Mouse (Mus musculus): Measurements from ENCODE around the gene Aatf. TPM values are rescaled to one million over a fixed set of nuclear protein-coding genes. Genes with fewer than 3 reads are reported as not detected.

Gene Aatf
- polyA plus RNA-seq, 1 experiment from 2014 or later = 39.1 TPM

DNA sequence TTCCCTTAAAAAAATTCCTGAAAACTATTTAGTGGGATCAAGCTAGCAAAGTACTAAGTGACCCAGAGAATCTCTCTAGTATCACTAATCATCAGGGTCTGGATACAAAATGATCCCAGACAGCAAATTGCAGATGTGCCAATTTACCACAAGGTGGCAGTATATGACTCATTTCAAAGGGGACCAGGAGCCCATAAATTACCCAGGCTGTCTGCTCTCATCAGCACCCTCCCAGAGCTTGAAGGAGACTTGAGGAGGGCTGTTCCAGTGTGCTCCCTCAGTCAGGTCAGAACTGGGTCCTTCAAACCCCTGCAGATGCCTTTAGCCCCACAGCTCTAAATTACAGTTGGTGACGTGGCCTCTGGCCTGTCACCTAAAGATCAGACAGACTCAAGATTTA lies 83.7 kb downstream of the Aatf start:
- no peak for ATAC-seq (ENCODE audit: low read depth)
- Histone ChIP-seq H3K36me3 (ENCODE audit: control insufficient read depth, insufficient read depth, low read length) (no peaks in the 10 kb centered on the region), H3K4me3 (ENCODE audit: low read length) (no peak overlapping the region), H3K4me1 (replicated peaks; ENCODE audit: control insufficient read depth, insufficient read depth, low read length) (0 out of 2 replicates have a peak, but pooled peaks cover 3% of the 10 kb centered on the region), H3K9me3 (ENCODE audit: control insufficient read depth, low read length) (no peaks in the 10 kb centered on the region), H3K27ac (ENCODE audit: low read length) (no peak overlapping the region), H3K27me3 (ENCODE audit: control insufficient read depth, insufficient read depth, low read depth, low read length) (no peaks in the 10 kb centered on the region), H3K9ac (ENCODE audit: low read length) (no peak overlapping the region), H3K4me2 (ENCODE audit: low read depth, low read length) (no peak overlapping the region)
- 51% methylated on average over 1 of the region's 1 CpGs for WGBS

GRCm38 (mm10) chr11:84426633-84426998 lies 86.7 kb downstream of the Aatf start:
- Histone ChIP-seq H3K27me3 (ENCODE audit: control insufficient read depth, insufficient read depth, low read depth, low read length) (no peaks in the 10 kb centered on the region), H3K4me3 (ENCODE audit: low read length) (no peak overlapping the region), H3K36me3 (ENCODE audit: control insufficient read depth, insufficient read depth, low read length) (no peaks in the 10 kb centered on the region), H3K9ac (ENCODE audit: low read length) (no peak overlapping the region), H3K9me3 (ENCODE audit: control insufficient read depth, low read length) (no peaks in the 10 kb centered on the region), H3K27ac (ENCODE audit: low read length) (no peak overlapping the region), H3K4me1 (replicated peaks; ENCODE audit: control insufficient read depth, insufficient read depth, low read length) (no peaks in the 10 kb centered on the region), H3K4me2 (ENCODE audit: low read depth, low read length) (no peak overlapping the region)
- no peak for ATAC-seq (ENCODE audit: low read depth)
- WGBS = 89% methylated on average over 5 of the region's 5 CpGs

DNA sequence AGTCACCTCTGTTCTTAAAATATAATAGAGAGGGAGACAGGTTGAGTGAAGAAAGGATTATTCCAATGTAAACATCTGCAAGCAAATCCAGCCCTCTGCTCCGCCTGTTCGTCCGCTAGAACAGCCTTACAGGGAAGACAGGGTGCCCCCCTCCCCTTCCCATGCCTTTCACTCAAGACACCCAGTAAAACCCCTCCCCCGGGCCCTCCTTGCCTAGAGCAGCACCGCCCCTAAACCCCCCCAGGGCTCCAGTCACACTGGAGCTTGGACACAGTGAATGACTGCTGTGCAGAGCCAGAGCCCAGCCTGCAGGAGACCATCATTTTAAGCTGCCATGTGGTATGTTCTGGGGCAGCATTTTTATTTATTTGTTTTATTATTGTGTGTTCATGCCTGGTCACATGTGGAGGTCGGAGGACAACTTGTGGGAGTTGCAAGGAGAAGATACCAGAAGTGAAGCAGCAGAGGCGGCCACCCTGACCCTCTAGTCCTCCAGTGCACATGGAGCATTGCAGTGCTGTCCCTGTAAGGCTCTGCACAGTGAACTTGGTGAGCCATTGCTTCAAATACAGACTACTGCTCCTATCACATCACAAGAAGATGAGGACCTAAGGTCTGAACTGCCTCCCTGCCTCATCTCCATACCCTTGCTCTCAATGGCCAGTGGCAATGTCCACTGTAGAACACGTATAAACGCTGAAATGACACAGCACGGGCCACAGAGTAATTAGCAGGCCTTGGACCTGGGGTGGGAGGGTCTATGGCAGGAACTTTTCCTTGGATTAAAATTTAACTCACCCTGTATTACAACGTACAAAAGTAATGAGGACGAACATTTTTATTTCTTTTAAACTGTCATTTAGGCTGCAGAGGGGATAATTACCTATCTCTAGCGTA lies 87.3 kb downstream of the Aatf start:
- no peak overlapping the region for H3K4me3 ChIP-seq (ENCODE audit: low read length)
- no peaks in the 10 kb centered on the region for H3K4me1 ChIP-seq (replicated peaks; ENCODE audit: control insufficient read depth, insufficient read depth, low read length)
- H3K36me3 ChIP-seq (ENCODE audit: control insufficient read depth, insufficient read depth, low read length) = no peaks in the 10 kb centered on the region
- no peak for ATAC-seq (ENCODE audit: low read depth)
- no peak overlapping the region for H3K9ac ChIP-seq (ENCODE audit: low read length)
- H3K27ac ChIP-seq (ENCODE audit: low read length) = no peak overlapping the region
- WGBS = 59% methylated on average over 13 of the region's 13 CpGs
- H3K27me3 ChIP-seq (ENCODE audit: control insufficient read depth, insufficient read depth, low read depth, low read length) = no peaks in the 10 kb centered on the region
- H3K9me3 ChIP-seq (ENCODE audit: control insufficient read depth, low read length) = no peaks in the 10 kb centered on the region
- no peak overlapping the region for H3K4me2 ChIP-seq (ENCODE audit: low read depth, low read length)

DNA sequence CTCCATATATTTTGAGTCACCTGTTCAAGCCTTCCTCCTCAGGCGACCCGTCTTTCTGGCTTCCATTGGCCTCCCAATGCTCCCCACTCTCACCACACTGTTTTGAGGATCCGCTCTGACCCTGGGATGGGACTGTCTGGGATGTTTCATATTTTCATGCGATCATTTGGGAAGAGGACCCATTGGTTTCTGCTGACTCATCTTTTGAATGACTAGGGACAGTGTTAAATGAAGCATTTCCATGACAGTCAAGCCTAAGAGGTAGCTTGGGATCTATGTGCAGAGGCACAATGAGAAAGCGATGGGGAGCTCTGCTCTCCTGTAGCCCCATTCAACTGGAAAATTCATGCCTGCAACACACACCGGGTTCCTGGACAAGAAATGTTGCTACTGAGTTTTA lies 92.5 kb downstream of the Aatf start:
- no peaks in the 10 kb centered on the region for H3K27me3 ChIP-seq (ENCODE audit: control insufficient read depth, insufficient read depth, low read depth, low read length)
- H3K9me3 ChIP-seq (ENCODE audit: control insufficient read depth, low read length) = no peaks in the 10 kb centered on the region
- no peak overlapping the region for H3K27ac ChIP-seq (ENCODE audit: low read length)
- H3K4me2 ChIP-seq (ENCODE audit: low read depth, low read length) = no peak overlapping the region
- H3K4me1 ChIP-seq (replicated peaks; ENCODE audit: control insufficient read depth, insufficient read depth, low read length) = no peaks in the 10 kb centered on the region
- no peaks in the 10 kb centered on the region for H3K36me3 ChIP-seq (ENCODE audit: control insufficient read depth, insufficient read depth, low read length)
- 92% methylated on average over 6 of the region's 6 CpGs for WGBS
- no peak for ATAC-seq (ENCODE audit: low read depth)
- H3K9ac ChIP-seq (ENCODE audit: low read length) = no peak overlapping the region
- H3K4me3 ChIP-seq (ENCODE audit: low read length) = no peak overlapping the region

- no peak for ATAC-seq (ENCODE audit: low read depth)
- 45% methylated on average over 6 of the region's 6 CpGs for WGBS
- no peaks in the 10 kb centered on the region for H3K36me3 ChIP-seq (ENCODE audit: control insufficient read depth, insufficient read depth, low read length)
- no peaks in the 10 kb centered on the region for H3K9me3 ChIP-seq (ENCODE audit: control insufficient read depth, low read length)
- no peak overlapping the region for H3K4me2 ChIP-seq (ENCODE audit: low read depth, low read length)
- no peak overlapping the region for H3K9ac ChIP-seq (ENCODE audit: low read length)
- no peaks in the 10 kb centered on the region for H3K4me1 ChIP-seq (replicated peaks; ENCODE audit: control insufficient read depth, insufficient read depth, low read length)
- no peak overlapping the region for H3K4me3 ChIP-seq (ENCODE audit: low read length)
- no peaks in the 10 kb centered on the region for H3K27me3 ChIP-seq (ENCODE audit: control insufficient read depth, insufficient read depth, low read depth, low read length)
- no peak overlapping the region for H3K27ac ChIP-seq (ENCODE audit: low read length)
Measured at GRCm38 (mm10) chr11:84413111-84413510, 100.2 kb downstream of the Aatf start.

- Histone ChIP-seq H3K4me1 (replicated peaks; ENCODE audit: control insufficient read depth, insufficient read depth, low read length) (no peaks in the 10 kb centered on the region), H3K4me2 (ENCODE audit: low read depth, low read length) (no peak overlapping the region), H3K36me3 (ENCODE audit: control insufficient read depth, insufficient read depth, low read length) (no peaks in the 10 kb centered on the region), H3K27me3 (ENCODE audit: control insufficient read depth, insufficient read depth, low read depth, low read length) (no peaks in the 10 kb centered on the region), H3K9ac (ENCODE audit: low read length) (no peak overlapping the region), H3K27ac (ENCODE audit: low read length) (no peak overlapping the region), H3K9me3 (ENCODE audit: control insufficient read depth, low read length) (no peaks in the 10 kb centered on the region), H3K4me3 (ENCODE audit: low read length) (no peak overlapping the region)
- no peak for ATAC-seq (ENCODE audit: low read depth)
- WGBS = 55% methylated on average over 12 of the region's 12 CpGs
Measured at GRCm38 (mm10) chr11:84412201-84412934, 101.0 kb downstream of the Aatf start.

- 55% methylated on average over 7 of the region's 7 CpGs for WGBS
- H3K9ac ChIP-seq (ENCODE audit: low read length) = no peak overlapping the region
- no peak overlapping the region for H3K4me2 ChIP-seq (ENCODE audit: low read depth, low read length)
- H3K9me3 ChIP-seq (ENCODE audit: control insufficient read depth, low read length) = peaks cover 2% of the 10 kb centered on the region; the same call in 1 of the 2 replicates
- H3K36me3 ChIP-seq (ENCODE audit: control insufficient read depth, insufficient read depth, low read length) = no peaks in the 10 kb centered on the region
- H3K4me1 ChIP-seq (replicated peaks; ENCODE audit: control insufficient read depth, insufficient read depth, low read length) = no peaks in the 10 kb centered on the region
- H3K4me3 ChIP-seq (ENCODE audit: low read length) = no peak overlapping the region
- no peak for ATAC-seq (ENCODE audit: low read depth)
- H3K27me3 ChIP-seq (ENCODE audit: control insufficient read depth, insufficient read depth, low read depth, low read length) = no peaks in the 10 kb centered on the region
- H3K27ac ChIP-seq (ENCODE audit: low read length) = no peak overlapping the region
Measured at GRCm38 (mm10) chr11:84411642-84412018, 101.7 kb downstream of the Aatf start.

GRCm38 (mm10) chr11:84410879-84411641 lies 102.3 kb downstream of the Aatf start:
- Histone ChIP-seq H3K9me3 (ENCODE audit: control insufficient read depth, low read length) (peaks cover 4% of the 10 kb centered on the region; the same call in 1 of the 2 replicates), H3K36me3 (ENCODE audit: control insufficient read depth, insufficient read depth, low read length) (no peaks in the 10 kb centered on the region), H3K4me3 (ENCODE audit: low read length) (no peak overlapping the region), H3K27ac (ENCODE audit: low read length) (no peak overlapping the region), H3K27me3 (ENCODE audit: control insufficient read depth, insufficient read depth, low read depth, low read length) (no peaks in the 10 kb centered on the region), H3K9ac (ENCODE audit: low read length) (no peak overlapping the region), H3K4me2 (ENCODE audit: low read depth, low read length) (no peak overlapping the region), H3K4me1 (replicated peaks; ENCODE audit: control insufficient read depth, insufficient read depth, low read length) (no peaks in the 10 kb centered on the region)
- no peak for ATAC-seq (ENCODE audit: low read depth)
- WGBS = 51% methylated on average over 7 of the region's 7 CpGs

DNA sequence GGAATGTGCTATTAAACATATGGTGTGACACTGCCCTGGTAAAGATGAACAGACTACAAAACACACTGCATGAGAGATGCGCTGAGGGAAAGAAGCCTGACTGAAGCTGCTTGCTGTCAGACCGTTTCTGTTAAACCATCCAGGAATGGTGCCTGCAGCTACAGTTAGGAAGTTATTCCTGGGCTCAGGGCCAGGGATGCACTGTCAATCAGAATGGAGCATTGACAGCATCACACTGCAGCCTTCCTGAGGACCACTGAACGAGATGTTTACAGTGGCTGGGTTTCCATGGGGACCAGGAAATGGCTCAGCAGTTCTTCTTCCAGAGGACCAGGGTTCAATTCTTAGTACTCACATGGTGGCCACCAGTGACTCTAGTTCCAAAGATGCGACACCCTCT lies 102.9 kb downstream of the Aatf start:
- WGBS = 53% methylated on average over 4 of the region's 4 CpGs
- no peak overlapping the region for H3K9ac ChIP-seq (ENCODE audit: low read length)
- peaks cover 4% of the 10 kb centered on the region; the same call in 1 of the 2 replicates for H3K9me3 ChIP-seq (ENCODE audit: control insufficient read depth, low read length)
- no peaks in the 10 kb centered on the region for H3K36me3 ChIP-seq (ENCODE audit: control insufficient read depth, insufficient read depth, low read length)
- H3K27ac ChIP-seq (ENCODE audit: low read length) = no peak overlapping the region
- no peak for ATAC-seq (ENCODE audit: low read depth)
- H3K4me3 ChIP-seq (ENCODE audit: low read length) = no peak overlapping the region
- no peaks in the 10 kb centered on the region for H3K27me3 ChIP-seq (ENCODE audit: control insufficient read depth, insufficient read depth, low read depth, low read length)
- H3K4me1 ChIP-seq (replicated peaks; ENCODE audit: control insufficient read depth, insufficient read depth, low read length) = no peaks in the 10 kb centered on the region
- H3K4me2 ChIP-seq (ENCODE audit: low read depth, low read length) = no peak overlapping the region

Measured in lung, embryonic 16.5 days (tissue).